Mouse (Mus musculus): Measurements from ENCODE around the gene Hist3h2ba.

DNA sequence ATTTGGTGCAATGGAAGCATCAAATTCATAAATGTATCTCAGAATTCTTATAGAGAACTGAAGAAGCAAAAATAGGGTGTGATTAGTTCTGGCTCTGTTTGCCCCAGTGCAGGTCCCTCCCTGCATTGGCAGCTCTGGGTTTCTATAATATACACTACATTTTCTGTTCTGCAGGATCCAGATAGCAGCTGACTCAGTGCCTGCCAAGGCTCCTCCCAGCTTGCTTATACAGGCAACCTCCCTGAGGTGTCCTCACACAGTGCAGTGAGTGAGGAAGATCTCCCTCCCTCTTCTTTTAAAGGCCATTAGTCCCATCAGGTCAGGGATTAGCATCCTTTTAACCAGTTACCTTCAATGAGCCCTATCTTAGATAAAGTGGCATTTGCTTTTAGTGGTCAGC, 47.6 kb upstream of the Hist3h2ba start:
- TF ChIP-seq CTCF (conservative IDR thresholded peaks at IDR 0.05; ENCODE audit: low read length), result no peak
- TF ChIP-seq POU5F1 (IDR thresholded peaks at IDR 0.05; ENCODE audit: borderline replicate concordance, low read length), result no peak

All from E14TG2a.4 (cell line).